9 mouse cellular contexts compared by ENCODE assay signal in genomic region chr5:43093647-43094326, GRCm38 (mm10).
DNase-seq lines count a peak whose midpoint lies in the region; ATAC-seq and TF ChIP-seq lines count a peak whose summit lies in the region.
"Had no signal": no experiment of that assay in that cellular context is flagged by ENCODE, and none has a peak within 500 bp of the region (broad histone marks: within the 10 kb centered on the region; RNA-seq: fewer than 3 reads in every experiment).

No protein-coding gene starts in this region.

- H3K9ac ChIP-seq in heart, embryonic 11.5 days (ENCODE audit: low read depth, low read length), result no peak overlapping the region
- H3K9ac ChIP-seq in lung, embryonic 16.5 days (ENCODE audit: low read length), result no peak overlapping the region
- H3K9ac ChIP-seq in lung, postnatal 0 days (replicated peaks; ENCODE audit: low read depth), result no peak overlapping the region
- no peak overlapping the region for H3K9ac ChIP-seq in hindbrain, embryonic 13.5 days
- H3K9ac ChIP-seq in neural tube, embryonic 14.5 days (replicated peaks; ENCODE audit: low read depth, low read length), result no peak overlapping the region

- H3K9me3 ChIP-seq in heart, embryonic 11.5 days (replicated peaks; ENCODE audit: control insufficient read depth, low read length), result no peaks in the 10 kb centered on the region
- no peaks in the 10 kb centered on the region for H3K9me3 ChIP-seq in lung, embryonic 16.5 days (ENCODE audit: control insufficient read depth, low read length)
- H3K9me3 ChIP-seq in lung, postnatal 0 days (ENCODE audit: low read length), result no peaks in the 10 kb centered on the region
- no peaks in the 10 kb centered on the region for H3K9me3 ChIP-seq in hindbrain, embryonic 13.5 days
- no peaks in the 10 kb centered on the region for H3K9me3 ChIP-seq in neural tube, embryonic 14.5 days (ENCODE audit: control insufficient read depth, low read length)

- TF ChIP-seq CTCF in lung, postnatal 0 days (IDR thresholded peaks at IDR 0.05), result no peak
- no peak for TF ChIP-seq CTCF in thymus, adult 2 months (IDR thresholded peaks at IDR 0.05; ENCODE audit: borderline replicate concordance, control insufficient read depth, extremely low read depth, insufficient read depth, low read length, poor library complexity)

- no peak for TF ChIP-seq POLR2A in thymus, adult 2 months (IDR thresholded peaks at IDR 0.05; ENCODE audit: control insufficient read depth, extremely low read depth, insufficient read depth, low read length, poor library complexity)

- H3K4me2 ChIP-seq in heart, embryonic 11.5 days, result no peak overlapping the region; the same call in 1 of the 2 replicates
- H3K4me2 ChIP-seq in lung, embryonic 16.5 days (ENCODE audit: low read depth, low read length), result no peak overlapping the region
- no peak overlapping the region for H3K4me2 ChIP-seq in lung, postnatal 0 days (replicated peaks; ENCODE audit: low read depth, low read length)
- H3K4me2 ChIP-seq in hindbrain, embryonic 13.5 days, result no peak overlapping the region
- no peak overlapping the region for H3K4me2 ChIP-seq in neural tube, embryonic 14.5 days (ENCODE audit: low read depth, low read length)

- H3K4me3 ChIP-seq in heart, embryonic 11.5 days (ENCODE audit: low read depth, low read length), result no peak overlapping the region
- H3K4me3 ChIP-seq in lung, embryonic 16.5 days (ENCODE audit: low read length), result no peak overlapping the region
- no peak overlapping the region for H3K4me3 ChIP-seq in lung, postnatal 0 days (ENCODE audit: low read depth, low read length)
- no peak overlapping the region for H3K4me3 ChIP-seq in hindbrain, embryonic 13.5 days
- H3K4me3 ChIP-seq in neural tube, embryonic 14.5 days (ENCODE audit: low read depth, low read length), result no peak overlapping the region
- no peak overlapping the region for H3K4me3 ChIP-seq in thymus, adult 2 months (ENCODE audit: control insufficient read depth, insufficient read depth, low read length)

- TF ChIP-seq EP300 in lung, postnatal 0 days (IDR thresholded peaks at IDR 0.05), result no peak

- ATAC-seq in heart, embryonic 11.5 days (replicated peaks; ENCODE audit: insufficient number of reproducible peaks, low FRiP score, low TSS enrichment), result peak; percentile 7; the same call in 1 of the 2 replicates
- 0 out of 2 replicates have a peak, but pooled peaks have one; percentile 7 for ATAC-seq in lung, embryonic 16.5 days (ENCODE audit: low read depth)
- ATAC-seq in lung, postnatal 0 days, result no peak
- peak; percentile 76 for ATAC-seq in hindbrain, embryonic 13.5 days (ENCODE audit: low FRiP score)
- peak; percentile 34 for ATAC-seq in neural tube, embryonic 14.5 days (ENCODE audit: low read depth)

- H3K36me3 ChIP-seq in heart, embryonic 11.5 days (ENCODE audit: control insufficient read depth, insufficient read depth, low read length), result no peaks in the 10 kb centered on the region
- no peaks in the 10 kb centered on the region for H3K36me3 ChIP-seq in lung, embryonic 16.5 days (ENCODE audit: control insufficient read depth, insufficient read depth, low read length)
- H3K36me3 ChIP-seq in lung, postnatal 0 days (ENCODE audit: insufficient read depth, low read length), result no peaks in the 10 kb centered on the region
- H3K36me3 ChIP-seq in hindbrain, embryonic 13.5 days, result no peaks in the 10 kb centered on the region
- H3K36me3 ChIP-seq in neural tube, embryonic 14.5 days (ENCODE audit: control insufficient read depth, insufficient read depth, low read length), result no peaks in the 10 kb centered on the region
- H3K36me3 ChIP-seq in thymus, adult 2 months (ENCODE audit: control insufficient read depth, insufficient read depth, low read length), result no peaks in the 10 kb centered on the region

- DNase-seq in heart, adult 9 months (ENCODE audit: low spot score in 2 of 2), result no peak
- DNase-seq in lung, postnatal 0 days (ENCODE audit: low spot score), result no peak
- DNase-seq in thymus, adult 2 months, result no peak
- no peak for DNase-seq in spleen, adult 12 weeks (ENCODE audit: low spot score)

- no peaks in the 10 kb centered on the region for H3K27me3 ChIP-seq in heart, embryonic 11.5 days (ENCODE audit: control insufficient read depth, insufficient read depth, low read length)
- no peaks in the 10 kb centered on the region for H3K27me3 ChIP-seq in lung, embryonic 16.5 days (ENCODE audit: control insufficient read depth, insufficient read depth, low read depth, low read length)
- H3K27me3 ChIP-seq in lung, postnatal 0 days (replicated peaks; ENCODE audit: insufficient read depth, low read length), result no peaks in the 10 kb centered on the region
- no peaks in the 10 kb centered on the region for H3K27me3 ChIP-seq in hindbrain, embryonic 13.5 days
- no peaks in the 10 kb centered on the region for H3K27me3 ChIP-seq in neural tube, embryonic 14.5 days (ENCODE audit: control insufficient read depth, insufficient read depth, low read length)
- no peaks in the 10 kb centered on the region for H3K27me3 ChIP-seq in thymus, adult 2 months (ENCODE audit: control insufficient read depth, insufficient read depth, low read length)
- H3K27me3 ChIP-seq: CH12.LX had no signal

- H3K27ac ChIP-seq in heart, embryonic 11.5 days (ENCODE audit: low read depth, low read length), result peak overlapping the region; percentile 50; the same call in 1 of the 2 replicates
- no peak overlapping the region for H3K27ac ChIP-seq in lung, embryonic 16.5 days (ENCODE audit: low read length)
- no peak overlapping the region for H3K27ac ChIP-seq in lung, postnatal 0 days (ENCODE audit: low read length)
- peak overlapping the region; percentile 8; the same call in 1 of the 2 replicates for H3K27ac ChIP-seq in hindbrain, embryonic 13.5 days
- H3K27ac ChIP-seq in neural tube, embryonic 14.5 days (ENCODE audit: low read depth, low read length), result no peak overlapping the region
- H3K27ac ChIP-seq in thymus, adult 2 months (ENCODE audit: control insufficient read depth, insufficient read depth, low read length), result no peak overlapping the region

- 48% methylated on average over 5 of the region's 5 CpGs for WGBS in heart, embryonic 11.5 days (ENCODE audit: insufficient replicate concordance)
- WGBS in lung, embryonic 16.5 days, result 68% methylated on average over 5 of the region's 5 CpGs
- WGBS in lung, postnatal 0 days, result 60% methylated on average over 5 of the region's 5 CpGs
- WGBS in hindbrain, embryonic 13.5 days, result 69% methylated on average over 5 of the region's 5 CpGs
- 75% methylated on average over 5 of the region's 5 CpGs for WGBS in neural tube, embryonic 14.5 days
- 90% methylated on average over 5 of the region's 5 CpGs for WGBS in thymus, adult 2 months

- peaks cover 12% of the 10 kb centered on the region for H3K4me1 ChIP-seq in heart, embryonic 11.5 days (ENCODE audit: control insufficient read depth, insufficient read depth, low read length)
- H3K4me1 ChIP-seq in lung, embryonic 16.5 days (replicated peaks; ENCODE audit: control insufficient read depth, insufficient read depth, low read length), result peaks cover 6% of the 10 kb centered on the region; the same call in 1 of the 2 replicates
- no peaks in the 10 kb centered on the region for H3K4me1 ChIP-seq in lung, postnatal 0 days (ENCODE audit: insufficient read depth, low read depth, low read length)
- H3K4me1 ChIP-seq in hindbrain, embryonic 13.5 days (replicated peaks), result peaks cover 13% of the 10 kb centered on the region
- H3K4me1 ChIP-seq in neural tube, embryonic 14.5 days (ENCODE audit: control insufficient read depth, insufficient read depth, low read length), result peaks cover 8% of the 10 kb centered on the region; the same call in 1 of the 2 replicates
- no peaks in the 10 kb centered on the region for H3K4me1 ChIP-seq in thymus, adult 2 months (replicated peaks; ENCODE audit: control insufficient read depth, insufficient read depth, low read length)

Comparison
In these comparisons a context has a peak if more than half of its experiments do, and no peak if none do; other contexts are left out.
1. H3K27ac ChIP-seq: peak in heart, embryonic 11.5 days (single experiment) and hindbrain, embryonic 13.5 days (single experiment); none in lung, embryonic 16.5 days (single experiment), lung, postnatal 0 days (single experiment), neural tube, embryonic 14.5 days (single experiment) and thymus, adult 2 months (single experiment).